Mouse (Mus musculus) small intestine, adult 2 months (tissue): ENCODE measurements around the gene Tsnax.

Experiments
- CTCF ChIP-seq: fragments of 200-500 bp; IDR thresholded peaks from 2 replicates; pipeline ENCODE4 v1.5.1; 2012; ENCODE audit warnings: low read depth, mild to moderate bottlenecking, control low read depth, inconsistent platforms, low read length, moderate library complexity, mixed read lengths; ENCODE audit not compliant: insufficient replicate concordance, insufficient read length; ENCODE audit errors: extremely low read depth
- POLR2A ChIP-seq: fragments of 200-500 bp; IDR thresholded peaks from 2 replicates; pipeline ENCODE4 v1.6.1; 2012; ENCODE audit warnings: low read depth, mild to moderate bottlenecking, control low read depth, inconsistent platforms, low read length, moderate library complexity

DNA sequence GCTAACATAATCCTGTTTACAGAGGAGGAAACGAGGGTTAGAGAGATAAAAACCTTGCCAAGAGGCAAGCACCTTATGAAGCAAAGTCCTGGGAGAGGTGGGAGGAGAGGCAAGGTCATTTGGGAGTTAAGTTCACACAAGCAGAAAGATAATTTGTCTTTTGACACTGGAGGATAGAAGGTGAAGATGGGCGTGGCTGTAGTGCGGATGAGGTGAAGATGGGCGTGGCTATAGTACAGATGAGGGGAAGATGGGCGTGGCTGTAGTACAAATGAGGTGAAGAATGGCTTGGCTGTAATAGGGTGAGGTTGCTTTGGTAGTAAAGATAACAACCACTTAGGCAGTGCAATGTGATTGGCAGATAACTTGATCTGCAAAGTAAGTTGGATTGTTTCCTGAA is 18.5 kb downstream of the Tsnax start:
- TF ChIP-seq CTCF, result no peak
- TF ChIP-seq POLR2A, result no peak
